16 mouse cellular contexts compared by ENCODE assay signal in genomic region chr11:38540097-38540496, GRCm38 (mm10).
"Had no signal": no experiment of that assay in that cellular context is flagged by ENCODE, and none has a peak within 500 bp of the region (broad histone marks: within the 10 kb centered on the region; RNA-seq: fewer than 3 reads in every experiment).

No protein-coding gene starts in this region.

- DNase-seq: retina, postnatal 1 day; right cerebral cortex, adult 18-20 months; right cerebral cortex, postnatal 14 days; right cerebral cortex, postnatal 25 days; right cerebral cortex, postnatal 4 days; spleen, adult 18-20 months; thymus, adult 18-20 months; thymus, adult 2 months; thymus, postnatal 14 days; thymus, postnatal 25 days; thymus, postnatal 36 days; thymus, postnatal 4 days had no signal

- H3K4me1 ChIP-seq: neural tube, embryonic 13.5 days; neural tube, embryonic 15.5 days; stomach, embryonic 15.5 days had no signal

- H3K4me3 ChIP-seq: neural tube, embryonic 13.5 days; neural tube, embryonic 15.5 days; stomach, embryonic 15.5 days had no signal

- H3K4me2 ChIP-seq: neural tube, embryonic 13.5 days; neural tube, embryonic 15.5 days; stomach, embryonic 15.5 days had no signal

- H3K9me3 ChIP-seq: neural tube, embryonic 13.5 days; neural tube, embryonic 15.5 days; stomach, embryonic 15.5 days had no signal

- H3K27ac ChIP-seq: neural tube, embryonic 13.5 days; neural tube, embryonic 15.5 days; stomach, embryonic 15.5 days; stomach, postnatal 0 days had no signal

- H3K27me3 ChIP-seq: neural tube, embryonic 13.5 days; neural tube, embryonic 15.5 days; stomach, embryonic 15.5 days had no signal

- H3K9ac ChIP-seq: neural tube, embryonic 13.5 days; neural tube, embryonic 15.5 days; stomach, embryonic 15.5 days had no signal

- H3K36me3 ChIP-seq: neural tube, embryonic 13.5 days; neural tube, embryonic 15.5 days; stomach, embryonic 15.5 days had no signal
